ENCODE assay signal across 25 mouse cellular contexts in genomic region chr9:22424719-22425118, GRCm38 (mm10). TPM values are rescaled to one million over a fixed set of nuclear protein-coding genes. Genes with fewer than 3 reads are reported as not detected.
"Had no signal": no experiment of that assay in that cellular context is flagged by ENCODE, and none has a peak within 500 bp of the region (broad histone marks: within the 10 kb centered on the region; RNA-seq: fewer than 3 reads in every experiment).

No protein-coding gene starts in this region.

- H3K27me3 ChIP-seq: neural tube, embryonic 12.5 days; neural tube, embryonic 13.5 days; neural tube, embryonic 15.5 days; stomach, embryonic 15.5 days had no signal

- H3K9me3 ChIP-seq: neural tube, embryonic 12.5 days; neural tube, embryonic 13.5 days; neural tube, embryonic 15.5 days; stomach, embryonic 15.5 days had no signal

- H3K4me2 ChIP-seq: neural tube, embryonic 12.5 days; neural tube, embryonic 13.5 days; neural tube, embryonic 15.5 days; stomach, embryonic 15.5 days had no signal

- H3K9ac ChIP-seq: neural tube, embryonic 12.5 days; neural tube, embryonic 13.5 days; neural tube, embryonic 15.5 days; stomach, embryonic 15.5 days had no signal

- H3K27ac ChIP-seq: neural tube, embryonic 12.5 days; neural tube, embryonic 13.5 days; neural tube, embryonic 15.5 days; stomach, embryonic 15.5 days; stomach, postnatal 0 days had no signal

- H3K4me1 ChIP-seq: neural tube, embryonic 12.5 days had no signal

- DNase-seq: retina, postnatal 1 day; right cerebral cortex, adult 18-20 months; right cerebral cortex, postnatal 25 days; right cerebral cortex, postnatal 4 days; spleen, adult 18-20 months; thymus, adult 18-20 months; thymus, adult 2 months; thymus, postnatal 14 days; thymus, postnatal 25 days; thymus, postnatal 36 days; thymus, postnatal 4 days had no signal

- H3K4me3 ChIP-seq: neural tube, embryonic 12.5 days; neural tube, embryonic 13.5 days; neural tube, embryonic 15.5 days; stomach, embryonic 15.5 days had no signal

- H3K36me3 ChIP-seq: neural tube, embryonic 12.5 days; neural tube, embryonic 13.5 days; stomach, embryonic 15.5 days had no signal

RNA-seq across cellular contexts. Expression of gene Gm17545, which starts 29.4 kb away (rescaled TPM):
- total RNA-seq: neutrophil, adult 5-6 weeks had no signal
- polyA plus RNA-seq: neural tube, embryonic 11.5 days; neural tube, embryonic 12.5 days; neural tube, embryonic 13.5 days; neural tube, embryonic 14.5 days; neural tube, embryonic 15.5 days; small intestine, adult 2 months; spleen, adult 2 months; stomach, embryonic 14.5 days; stomach, embryonic 15.5 days; stomach, embryonic 16.5 days; stomach, postnatal 0 days; thymus, adult 2 months; thymus, postnatal 0 days; urinary bladder, adult 2 months had no signal
